Mouse (Mus musculus) cerebellum, adult 9-10 months (tissue): ENCODE data around the gene Nacc2.

Experiments used
- DNase-seq: peaks from one replicate; pipeline ENCODE4 v3.0.0; 2022

The Nacc2 gene

GRCm38 (mm10) chr2:26048816-26049215 is 74.2 kb downstream of the Nacc2 start:
- no peak for DNase-seq

GRCm38 (mm10) chr2:26044216-26044615 is 78.8 kb downstream of the Nacc2 start:
- no peak for DNase-seq

DNA sequence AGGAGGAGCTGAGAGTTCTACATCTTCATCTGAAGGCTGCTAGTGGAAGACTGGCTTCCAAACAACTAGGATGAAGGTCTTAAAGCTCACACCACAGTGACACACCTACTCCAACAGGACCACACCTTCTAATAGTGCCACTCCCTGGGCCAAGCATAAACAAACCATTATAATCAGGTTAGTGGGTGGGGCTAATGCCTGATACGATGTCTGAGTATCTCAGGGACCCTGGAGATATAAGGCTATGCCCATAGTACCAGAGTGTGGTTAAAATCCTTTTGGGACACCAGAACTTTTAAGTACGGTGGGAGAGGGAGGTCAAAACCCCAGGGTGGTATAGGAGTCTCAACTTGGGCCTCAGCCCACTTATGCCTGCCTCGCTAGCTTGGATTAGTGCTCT is 80.4 kb downstream of the Nacc2 start:
- DNase-seq: no peak

GRCm38 (mm10) chr2:26041163-26041810 is 81.7 kb downstream of the Nacc2 start:
- DNase-seq: no peak

DNA sequence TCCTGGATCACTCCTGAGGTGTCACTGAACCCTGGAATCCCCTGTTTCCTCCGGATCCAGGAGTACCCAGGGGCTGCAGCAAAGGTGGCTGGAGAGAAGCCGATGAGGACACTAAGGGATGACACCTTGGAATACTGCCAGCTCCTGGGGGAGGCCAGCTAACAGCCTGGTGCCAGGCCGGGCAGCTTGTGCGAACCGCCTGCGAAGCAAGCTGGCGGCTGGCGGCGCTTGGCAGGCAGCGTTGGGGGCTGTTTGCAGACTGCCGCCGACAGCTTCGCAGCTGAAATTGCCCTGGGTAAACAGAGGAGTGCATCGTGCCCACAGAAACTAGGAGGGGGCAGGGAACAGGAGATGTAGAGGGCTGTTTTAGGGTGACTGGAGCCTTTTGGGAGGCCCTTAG is 83.1 kb downstream of the Nacc2 start:
- DNase-seq: peak; percentile 78

GRCm38 (mm10) chr2:26037386-26037785 is 85.6 kb downstream of the Nacc2 start:
- no peak for DNase-seq

GRCm38 (mm10) chr2:26034344-26035050 is 88.5 kb downstream of the Nacc2 start:
- no peak for DNase-seq

DNA sequence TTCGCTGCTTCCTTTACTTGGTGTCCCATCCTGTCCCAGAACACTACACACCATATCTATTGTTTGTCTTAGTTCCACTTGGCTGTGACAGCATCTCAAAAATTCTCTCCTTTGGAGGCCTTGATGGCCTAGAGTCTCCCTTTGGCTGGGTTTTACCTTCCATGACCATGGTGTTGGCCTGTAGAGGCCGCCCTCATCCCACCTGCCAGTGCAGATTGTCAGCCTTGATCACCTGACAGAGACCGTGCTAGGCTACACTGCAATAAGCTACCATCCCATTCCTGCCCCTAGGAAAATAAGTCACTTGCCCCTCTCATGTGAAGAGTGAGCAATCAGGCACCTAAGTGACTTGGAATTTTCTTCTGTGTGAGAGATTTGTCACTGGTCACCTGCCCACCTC is 92.7 kb downstream of the Nacc2 start:
- no peak for DNase-seq

DNA sequence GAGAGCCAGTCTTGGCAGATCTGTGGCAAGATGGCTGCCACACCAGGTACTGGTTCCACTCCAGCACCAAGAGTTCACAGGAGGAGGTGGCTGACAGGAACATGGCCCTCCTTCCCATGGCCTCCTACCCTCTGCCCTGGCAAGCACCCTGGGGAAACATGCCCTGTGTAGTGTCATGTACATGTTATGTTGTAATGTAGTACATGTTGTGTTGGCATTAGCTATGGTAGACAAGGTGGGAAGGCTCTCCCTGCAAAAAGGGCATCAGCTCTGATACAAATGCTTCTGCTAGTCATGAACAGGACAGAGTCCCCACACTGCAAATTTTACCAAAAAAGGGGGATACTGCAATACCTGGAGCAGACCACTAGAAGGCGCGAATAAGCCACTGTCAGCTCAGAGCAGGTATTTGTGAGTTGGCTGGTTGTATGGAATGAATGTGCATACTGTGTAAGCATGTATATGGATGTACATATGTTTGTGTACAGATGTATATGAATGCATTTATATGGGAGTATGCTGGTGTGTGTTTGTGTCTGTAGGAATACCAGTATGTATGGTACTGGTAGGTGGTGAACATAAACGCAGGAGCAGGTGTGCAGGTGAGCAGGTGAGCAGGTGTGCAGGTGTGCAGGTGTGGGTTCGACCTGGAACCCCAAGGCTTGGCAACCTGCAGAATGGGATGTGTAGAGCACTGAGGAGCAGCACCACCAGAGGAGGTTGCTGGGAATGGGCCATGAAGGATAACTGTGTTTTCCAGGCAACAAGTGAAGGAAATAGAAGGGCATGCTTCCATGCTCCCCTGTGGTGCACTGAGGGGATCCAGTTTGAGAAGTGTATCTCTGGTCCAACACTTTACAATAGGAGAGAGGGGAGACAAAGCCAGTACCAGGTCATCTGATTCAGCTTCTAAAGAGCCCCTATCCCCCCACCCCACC is 98.6 kb downstream of the Nacc2 start:
- peak; percentile 83 for DNase-seq

DNA sequence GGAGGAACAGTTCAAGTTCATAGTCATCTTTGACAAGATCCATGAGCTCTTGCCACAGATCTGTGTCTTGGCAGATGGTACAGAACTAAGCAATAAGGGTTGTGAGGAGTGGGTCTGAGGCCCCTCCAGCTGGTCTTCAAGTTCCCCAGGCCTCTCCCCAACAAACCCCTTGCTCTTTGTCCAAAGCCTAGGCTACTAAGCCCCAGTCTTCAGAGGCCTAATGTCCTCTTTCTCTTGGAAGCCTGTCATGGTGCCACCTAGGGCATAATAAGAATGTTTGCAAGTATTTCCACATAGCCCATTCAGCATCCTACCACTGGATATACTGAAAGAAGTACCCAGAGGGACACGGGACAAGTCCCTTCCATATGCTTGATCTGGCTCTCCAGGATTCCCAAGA is 100.4 kb downstream of the Nacc2 start:
- DNase-seq: peak; percentile 69

DNA sequence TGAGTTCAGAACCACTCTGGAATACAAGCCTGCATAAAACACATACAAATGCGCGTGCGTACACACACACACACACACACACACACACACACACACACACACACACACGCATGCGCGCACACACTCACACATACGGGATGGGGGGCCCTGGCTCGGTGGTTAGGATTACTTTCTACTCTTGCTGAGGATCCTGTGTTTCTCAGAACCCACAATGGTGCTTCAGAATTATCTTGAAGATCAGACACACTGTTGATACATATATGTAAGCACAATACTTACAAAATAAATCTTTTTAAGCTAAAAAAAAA is 100.8 kb downstream of the Nacc2 start:
- no peak for DNase-seq

- peak; percentile 94 for DNase-seq
These were observed 101.3 kb downstream of the Nacc2 start, which contains the start of gene Ubac1 for GRCm38 (mm10) chr2:26021561-26022257. Gene Ubac1, minus strand, starts transcription at chr2:26021747.

GRCm38 (mm10) chr2:26020714-26021560 is 102.1 kb downstream of the Nacc2 start:
- peak; percentile 92 for DNase-seq

DNA sequence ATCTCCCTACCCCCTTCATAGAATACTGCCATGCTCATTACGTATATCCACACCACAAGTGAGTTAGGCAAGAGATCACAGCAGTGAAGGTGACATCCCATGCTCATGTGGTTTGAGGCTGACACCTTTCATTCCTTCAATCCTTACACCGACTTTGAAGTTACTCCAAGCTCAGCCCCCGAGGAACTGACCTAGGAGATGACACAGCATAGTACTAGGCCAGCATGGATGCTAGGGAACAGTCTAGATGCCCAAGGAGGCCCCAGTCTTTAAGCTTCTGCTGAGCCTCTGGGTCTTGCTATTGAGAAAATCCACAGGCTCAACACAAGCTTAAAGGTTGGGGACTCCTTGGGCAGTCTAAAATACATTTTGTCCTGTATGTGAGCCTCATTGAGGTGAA is 103.1 kb downstream of the Nacc2 start:
- peak; percentile 46 for DNase-seq

DNA sequence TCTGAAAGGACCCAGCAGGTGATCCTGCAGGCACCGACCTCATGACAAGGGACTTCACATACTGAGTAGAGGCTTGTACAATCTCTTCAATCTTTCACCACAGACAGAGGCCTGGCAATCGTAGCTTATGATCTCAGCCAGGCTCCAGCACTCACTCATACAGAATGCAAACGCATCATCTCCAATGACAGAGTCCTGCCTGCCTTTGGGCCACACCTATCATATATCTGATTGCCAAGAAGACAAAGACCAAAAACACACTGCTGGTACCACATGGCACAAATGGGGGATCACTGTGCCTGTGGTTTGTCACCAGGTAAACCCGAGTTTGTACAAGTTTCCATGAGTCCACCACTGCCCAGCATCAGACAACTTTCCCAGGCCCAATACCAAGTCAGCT is 105.7 kb downstream of the Nacc2 start:
- no peak for DNase-seq

- no peak for DNase-seq
These were observed 109.3 kb downstream of the Nacc2 start for GRCm38 (mm10) chr2:26013674-26014073.

DNA sequence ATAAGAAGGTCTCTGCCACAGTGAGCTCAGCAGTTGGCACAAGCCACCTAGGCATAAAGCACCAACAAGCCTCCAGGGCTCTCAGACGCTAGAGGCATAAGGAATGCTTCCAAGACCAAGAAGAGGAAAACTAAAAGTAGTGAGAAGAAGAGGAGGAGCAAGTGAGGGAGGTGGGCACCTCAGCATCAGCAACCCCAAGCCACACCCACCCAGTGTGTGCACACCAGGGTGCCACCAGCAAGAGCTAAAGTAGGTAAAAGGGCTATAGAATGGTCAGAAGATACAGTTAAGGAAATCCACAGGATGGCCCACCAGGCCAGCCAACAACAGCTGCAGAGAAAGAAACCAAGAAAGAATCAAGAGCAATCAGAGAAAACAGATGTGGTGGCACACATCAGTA is 111.6 kb downstream of the Nacc2 start:
- no peak for DNase-seq
